Mouse (Mus musculus) liver, postnatal 0 days (tissue): Measurements from ENCODE around the gene Fbxl15. TPM values are rescaled to one million over a fixed set of nuclear protein-coding genes. Genes with fewer than 3 reads are reported as not detected.

Experiments used
- ATAC-seq: fragments of 200-750 bp; cut with Nextera tagmentation; 2 replicates; pipeline ENCODE4 v1.8.0; 2017; ENCODE audit warnings: mild to moderate bottlenecking, moderate library complexity
- DNase-seq: peaks from one replicate; pipeline ENCODE4 v3.0.0-alpha.2; 2016
- H3K27ac ChIP-seq: fragments of 300-500 bp; sonication (generic); 2 replicates; pipeline ENCODE4 v1.5.1; 2014; ENCODE audit warnings: antibody characterized with exemption, moderate library complexity, mild to moderate bottlenecking, low read depth
- H3K27me3 ChIP-seq: fragments of 300-500 bp; sonication (generic); 2 replicates; pipeline ENCODE4 v1.6.1; 2014; ENCODE audit warnings: low read length, control low read depth, mixed read lengths; ENCODE audit not compliant: insufficient read depth
- H3K36me3 ChIP-seq: fragments of 300-500 bp; sonication (generic); replicated peaks from 2 replicates; pipeline ENCODE4 v1.6.1; 2014; ENCODE audit warnings: mild to moderate bottlenecking, control low read depth, low read length, moderate library complexity, mixed read lengths; ENCODE audit not compliant: insufficient read depth
- H3K4me1 ChIP-seq: fragments of 300-500 bp; sonication (generic); 2 replicates; pipeline ENCODE4 v1.6.1; 2014; ENCODE audit warnings: antibody characterized with exemption, mild to moderate bottlenecking, control low read depth; ENCODE audit not compliant: insufficient read depth
- H3K4me2 ChIP-seq: fragments of 300-500 bp; sonication (generic); 2 replicates; pipeline ENCODE4 v1.6.1; 2014; ENCODE audit warnings: low read depth, mild to moderate bottlenecking, low read length, moderate library complexity, mixed read lengths
- H3K4me3 ChIP-seq: fragments of 300-500 bp; sonication (generic); 2 replicates; pipeline ENCODE4 v1.5.1; 2014; ENCODE audit warnings: low read depth, low read length
- H3K9ac ChIP-seq: fragments of 300-500 bp; sonication (generic); replicated peaks from 2 replicates; pipeline ENCODE4 v1.6.1; 2014; ENCODE audit warnings: mild to moderate bottlenecking, moderate library complexity
- H3K9me3 ChIP-seq: fragments of 300-500 bp; sonication (generic); 2 replicates; pipeline ENCODE4 v1.6.1; 2016; ENCODE audit warnings: mild to moderate bottlenecking, control low read depth, low read length, mixed read lengths
- CTCF ChIP-seq: sonication (generic); IDR thresholded peaks from 2 replicates; pipeline ENCODE4 v1.5.1; 2016; ENCODE audit warnings: antibody characterized with exemption, low read depth
- EP300 ChIP-seq: IDR thresholded peaks from 2 replicates; pipeline ENCODE4 v1.6.1; 2016; ENCODE audit warnings: antibody characterized with exemption, low read depth, mild to moderate bottlenecking
- WGBS: fragments of 180-500 bp; shearing (Covaris S2); extraction: QIAGEN DNeasy Blood & Tissue Kit; methylation state at CpG from one replicate; pipeline ENCODE4 v1.1.7; 2014; ENCODE audit not compliant: insufficient replicate concordance; 5-methylcytosine and 5-hydroxymethylcytosine counted together
- polyA plus RNA-seq: library from polyadenylated mRNA; unstranded; fragments of >200 nt; fragmentation: Nextera tagmentation; extraction: Ambion mirVana; gene quantifications from 2 replicates; pipeline ENCODE4 v1.2.1, GENCODE M21; 2015

Gene Fbxl15
- polyA plus RNA-seq, 1 experiment from 2014 or later: 8.8 TPM

- WGBS: 21% methylated on average over 6 of the region's 6 CpGs
- H3K9ac ChIP-seq: peak overlapping the region; percentile 12; the same call in 1 of the 2 replicates
- TF ChIP-seq EP300: no peak
- no peak for TF ChIP-seq CTCF
- ATAC-seq (peak; percentile 17), DNase-seq (no peak)
- H3K4me3 ChIP-seq: peak overlapping the region; percentile 79
- H3K4me2 ChIP-seq: peak overlapping the region; percentile 94
- no peaks in the 10 kb centered on the region for H3K27me3 ChIP-seq
- H3K4me1 ChIP-seq: peaks cover 40% of the 10 kb centered on the region
- H3K27ac ChIP-seq: peak overlapping the region; percentile 96
- no peaks in the 10 kb centered on the region for H3K36me3 ChIP-seq
- H3K9me3 ChIP-seq: no peaks in the 10 kb centered on the region
These were observed 10.9 kb downstream of the Fbxl15 start for GRCm38 (mm10) chr19:46338942-46339286.

GRCm38 (mm10) chr19:46339287-46339971, 11.4 kb downstream of the Fbxl15 start:
- peak; percentile 38 for ATAC-seq
- H3K4me3 ChIP-seq: peak overlapping the region; percentile 79
- no peaks in the 10 kb centered on the region for H3K9me3 ChIP-seq
- peak; percentile 61 for DNase-seq
- TF ChIP-seq EP300: no peak
- H3K9ac ChIP-seq: peak overlapping the region; percentile 41
- peak overlapping the region; percentile 94 for H3K4me2 ChIP-seq
- peaks cover 43% of the 10 kb centered on the region for H3K4me1 ChIP-seq
- WGBS: 36% methylated on average over 7 of the region's 7 CpGs
- H3K36me3 ChIP-seq: no peaks in the 10 kb centered on the region
- no peaks in the 10 kb centered on the region for H3K27me3 ChIP-seq
- H3K27ac ChIP-seq: peak overlapping the region; percentile 96

GRCm38 (mm10) chr19:46344710-46345419, 16.9 kb downstream of the Fbxl15 start:
- Histone ChIP-seq H3K9ac (no peak overlapping the region), H3K36me3 (no peaks in the 10 kb centered on the region), H3K4me1 (peaks cover 30% of the 10 kb centered on the region), H3K9me3 (no peaks in the 10 kb centered on the region), H3K27me3 (no peaks in the 10 kb centered on the region), H3K4me2 (no peak overlapping the region), H3K4me3 (no peak overlapping the region), H3K27ac (no peak overlapping the region)
- ATAC-seq (no peak), DNase-seq (no peak)
- WGBS: 38% methylated on average over 7 of the region's 7 CpGs
- TF ChIP-seq EP300: no peak
- no peak for TF ChIP-seq CTCF

GRCm38 (mm10) chr19:46347146-46347545, 19.2 kb downstream of the Fbxl15 start:
- Histone ChIP-seq H3K4me1 (peaks cover 29% of the 10 kb centered on the region), H3K36me3 (no peaks in the 10 kb centered on the region), H3K27me3 (no peaks in the 10 kb centered on the region), H3K9me3 (no peaks in the 10 kb centered on the region), H3K9ac (no peak overlapping the region), H3K4me2 (no peak overlapping the region), H3K4me3 (no peak overlapping the region), H3K27ac (no peak overlapping the region)
- WGBS: 86% methylated on average over 1 of the region's 1 CpGs
- DNase-seq (no peak), ATAC-seq (no peak)
- no peak for TF ChIP-seq CTCF
- no peak for TF ChIP-seq EP300

GRCm38 (mm10) chr19:46347936-46348668, 20.1 kb downstream of the Fbxl15 start:
- H3K27me3 ChIP-seq: no peaks in the 10 kb centered on the region
- H3K9me3 ChIP-seq: no peaks in the 10 kb centered on the region
- peak overlapping the region; percentile 68 for H3K9ac ChIP-seq
- H3K4me2 ChIP-seq: peak overlapping the region; percentile 97
- H3K4me1 ChIP-seq: peaks cover 27% of the 10 kb centered on the region
- H3K27ac ChIP-seq: 0 out of 2 replicates have a peak overlapping the region, but pooled peaks have one; percentile 49
- peak; percentile 24 for ATAC-seq
- TF ChIP-seq EP300 (no peak), CTCF (no peak)
- no peak for DNase-seq
- no peaks in the 10 kb centered on the region for H3K36me3 ChIP-seq
- H3K4me3 ChIP-seq: peak overlapping the region; percentile 58
- 25% methylated on average over 14 of the region's 14 CpGs for WGBS
